Mouse (Mus musculus) heart, embryonic 11.5 days (tissue): ENCODE results near the gene Nfe2l2. TPM values are rescaled to one million over a fixed set of nuclear protein-coding genes. Genes with fewer than 3 reads are reported as not detected.

Experiments used
- ATAC-seq: fragments of 200-750 bp; cut with Nextera tagmentation; replicated peaks from 2 replicates; pipeline ENCODE4 v1.8.0; 2017; ENCODE audit warnings: moderate library complexity; ENCODE audit not compliant: insufficient number of reproducible peaks, low FRiP score, low TSS enrichment
- H3K27ac ChIP-seq: fragments of 300-500 bp; sonication (generic); 2 replicates; pipeline ENCODE4 v1.5.1; 2014; ENCODE audit warnings: mild to moderate bottlenecking, low read depth, low read length
- H3K27me3 ChIP-seq: fragments of 300-500 bp; sonication (generic); 2 replicates; pipeline ENCODE4 v1.6.1; 2014; ENCODE audit warnings: mild to moderate bottlenecking, low read length, mixed read lengths; ENCODE audit not compliant: control insufficient read depth, insufficient read depth
- H3K36me3 ChIP-seq: fragments of 300-500 bp; sonication (generic); 2 replicates; pipeline ENCODE4 v1.6.1; 2014; ENCODE audit warnings: mild to moderate bottlenecking, low read length, moderate library complexity, mixed read lengths; ENCODE audit not compliant: control insufficient read depth, insufficient read depth
- H3K4me1 ChIP-seq: fragments of 300-500 bp; sonication (generic); 2 replicates; pipeline ENCODE4 v1.6.1; 2014; ENCODE audit warnings: low read length; ENCODE audit not compliant: control insufficient read depth, insufficient read depth
- H3K4me2 ChIP-seq: fragments of 300-500 bp; sonication (generic); 2 replicates; pipeline ENCODE4 v1.6.1; 2014; ENCODE audit warnings: mild to moderate bottlenecking, moderate library complexity
- H3K4me3 ChIP-seq: fragments of 300-500 bp; sonication (generic); 2 replicates; pipeline ENCODE4 v1.5.1; 2014; ENCODE audit warnings: low read depth, low read length
- H3K9ac ChIP-seq: fragments of 300-500 bp; sonication (generic); 2 replicates; pipeline ENCODE4 v1.6.1; 2014; ENCODE audit warnings: mild to moderate bottlenecking, low read depth, low read length, moderate library complexity
- H3K9me3 ChIP-seq: fragments of 300-500 bp; sonication (generic); replicated peaks from 2 replicates; pipeline ENCODE4 v1.6.1; 2016; ENCODE audit warnings: low read length; ENCODE audit not compliant: control insufficient read depth
- WGBS: fragments of 180-500 bp; shearing (Covaris S2); extraction: QIAGEN DNeasy Blood & Tissue Kit; methylation state at CpG from one replicate; pipeline ENCODE4 v1.1.7; 2014; ENCODE audit not compliant: insufficient replicate concordance; 5-methylcytosine and 5-hydroxymethylcytosine counted together
- polyA plus RNA-seq: library from polyadenylated mRNA; unstranded; fragments of >200 nt; fragmentation: Nextera tagmentation; extraction: Ambion mirVana; gene quantifications from 2 replicates; pipeline ENCODE4 v1.2.1, GENCODE M21; 2014

Gene Nfe2l2
- polyA plus RNA-seq, 1 experiment from 2014 or later, result 46.7 TPM

DNA sequence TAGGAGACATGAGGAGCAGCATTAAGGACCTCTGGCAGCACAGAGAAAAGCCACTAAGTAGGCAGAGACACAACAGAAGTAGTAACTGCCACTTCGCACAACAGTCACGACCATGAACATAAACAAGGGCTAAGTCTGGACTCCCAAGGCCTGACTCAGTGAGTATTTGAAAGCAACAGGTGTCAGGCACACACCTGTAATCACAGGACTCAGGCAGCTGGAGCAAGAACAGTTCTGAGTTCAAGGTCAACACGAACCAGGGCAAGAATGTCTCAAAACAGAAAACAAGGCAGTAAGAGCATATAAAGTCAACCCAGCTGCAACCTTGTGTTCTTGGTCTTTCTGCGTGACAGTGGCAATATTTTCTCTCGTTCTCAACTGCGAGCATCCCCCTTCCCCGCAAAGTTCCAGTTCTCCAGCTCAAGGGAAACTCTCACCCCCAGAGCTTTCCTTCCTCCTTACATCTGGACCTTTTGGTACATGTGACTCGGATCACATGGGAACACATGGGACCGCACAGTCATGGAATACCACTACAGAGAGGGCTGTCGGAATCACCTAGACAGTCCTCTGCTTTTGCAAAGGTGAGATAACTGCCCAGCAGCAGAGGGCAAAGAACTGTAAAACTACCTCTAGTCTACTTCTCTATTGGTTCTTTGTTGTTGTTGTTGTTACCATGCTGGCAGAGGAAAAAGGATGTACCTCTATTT, 17.2 kb downstream of the Nfe2l2 start:
- Histone ChIP-seq H3K9ac (no peak overlapping the region), H3K9me3 (no peaks in the 10 kb centered on the region), H3K27ac (no peak overlapping the region), H3K36me3 (no peaks in the 10 kb centered on the region), H3K4me3 (no peak overlapping the region), H3K4me1 (peaks cover 42% of the 10 kb centered on the region), H3K4me2 (no peak overlapping the region), H3K27me3 (no peaks in the 10 kb centered on the region)
- no peak for ATAC-seq
- WGBS, result 86% methylated on average over 10 of the region's 10 CpGs

- Histone ChIP-seq H3K4me2 (no peak overlapping the region), H3K4me3 (no peak overlapping the region), H3K9ac (no peak overlapping the region), H3K27ac (no peak overlapping the region), H3K4me1 (peaks cover 38% of the 10 kb centered on the region), H3K9me3 (no peaks in the 10 kb centered on the region), H3K36me3 (no peaks in the 10 kb centered on the region), H3K27me3 (no peaks in the 10 kb centered on the region)
- no peak for ATAC-seq
- 68% methylated on average over 6 of the region's 6 CpGs for WGBS
These were observed 19.0 kb downstream of the Nfe2l2 start for GRCm38 (mm10) chr2:75685458-75685861.

DNA sequence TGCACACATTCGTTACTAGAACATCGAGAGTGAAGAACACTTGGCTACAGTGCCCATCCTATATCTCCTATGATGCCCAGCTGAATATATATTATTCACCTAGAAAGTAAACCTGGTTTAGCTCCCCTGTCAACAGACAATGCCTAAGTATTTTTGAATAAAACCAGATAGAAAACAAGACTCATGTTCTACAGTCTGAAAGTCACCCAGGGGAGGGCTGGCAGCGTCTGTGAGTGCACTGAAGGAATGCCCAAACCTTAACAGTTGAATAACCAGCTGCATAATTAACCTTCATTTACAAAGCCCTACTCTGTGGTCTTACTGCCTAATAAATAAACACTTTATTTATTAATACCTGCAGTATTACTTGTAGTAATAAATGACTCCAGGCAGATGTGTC, 19.9 kb downstream of the Nfe2l2 start:
- H3K4me3 ChIP-seq, result no peak overlapping the region
- H3K36me3 ChIP-seq, result no peaks in the 10 kb centered on the region
- no peak overlapping the region for H3K27ac ChIP-seq
- ATAC-seq, result no peak
- 85% methylated on average over 3 of the region's 3 CpGs for WGBS
- peaks cover 35% of the 10 kb centered on the region for H3K4me1 ChIP-seq
- no peaks in the 10 kb centered on the region for H3K27me3 ChIP-seq
- H3K9me3 ChIP-seq, result no peaks in the 10 kb centered on the region
- H3K4me2 ChIP-seq, result no peak overlapping the region
- H3K9ac ChIP-seq, result no peak overlapping the region

DNA sequence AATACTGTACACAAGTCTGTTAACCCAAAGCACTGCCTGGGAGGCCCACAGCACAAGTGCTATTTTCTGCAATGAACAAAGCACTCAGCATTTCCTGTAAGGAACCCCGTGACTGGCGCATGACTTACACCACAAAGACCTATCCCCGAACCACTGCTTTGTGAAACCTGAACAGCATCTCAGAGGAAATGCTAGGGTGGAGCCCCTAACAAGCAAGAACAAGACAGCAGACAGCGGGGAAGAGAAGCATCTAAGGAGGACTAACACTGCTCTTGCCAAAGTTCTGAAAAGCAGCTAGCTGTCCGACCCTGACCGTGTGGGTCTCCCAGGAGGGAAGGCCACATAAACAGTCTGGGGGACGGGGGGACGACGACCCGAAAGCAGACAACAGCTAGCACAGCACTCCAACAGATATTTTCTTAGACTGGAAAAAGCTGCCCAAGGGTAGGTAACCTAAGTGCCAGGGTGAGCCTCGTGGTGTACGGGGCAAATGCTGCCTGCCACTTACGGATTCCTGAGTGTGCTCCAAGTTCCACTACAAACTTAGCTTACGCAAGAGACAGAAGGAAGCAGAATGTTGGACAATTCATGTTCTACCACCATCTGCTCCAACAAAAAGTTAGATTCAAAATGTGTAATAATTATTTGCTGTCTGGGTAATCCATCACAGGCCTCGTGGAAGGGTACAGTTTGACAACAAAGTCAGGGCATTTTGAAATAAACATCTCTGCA, 21.3 kb downstream of the Nfe2l2 start:
- no peak for ATAC-seq

DNA sequence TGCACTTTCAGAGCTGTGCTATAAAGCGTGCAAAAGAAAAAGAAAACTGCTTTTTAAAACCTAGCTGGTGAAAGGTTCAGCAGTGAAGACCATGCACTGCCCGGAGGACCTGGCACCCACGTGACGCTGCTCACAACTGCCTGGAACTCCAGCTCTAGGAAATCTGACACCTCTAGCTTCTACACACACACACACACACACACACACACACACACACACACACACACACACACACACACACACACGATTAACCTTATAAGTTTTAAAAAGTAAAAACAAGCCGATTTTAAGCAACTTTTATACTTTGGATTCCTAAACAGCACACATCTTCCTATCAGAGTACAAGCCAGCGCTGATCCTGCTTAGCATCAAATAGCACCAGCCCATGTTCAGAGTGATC, 23.0 kb downstream of the Nfe2l2 start:
- peaks cover 7% of the 10 kb centered on the region for H3K36me3 ChIP-seq
- no peaks in the 10 kb centered on the region for H3K27me3 ChIP-seq
- H3K4me1 ChIP-seq, result peaks cover 24% of the 10 kb centered on the region
- peak overlapping the region; percentile 77 for H3K27ac ChIP-seq
- H3K9ac ChIP-seq, result no peak overlapping the region
- H3K4me3 ChIP-seq, result no peak overlapping the region
- no peaks in the 10 kb centered on the region for H3K9me3 ChIP-seq
- whole genome bisulfite sequencing, result 43% methylated on average over 7 of the region's 7 CpGs
- 0 out of 2 replicates have a peak, but pooled peaks have one; percentile 32 for ATAC-seq
- H3K4me2 ChIP-seq, result peak overlapping the region; percentile 33; the same call in 1 of the 2 replicates

More for the DNA sequence above, 21.3 kb downstream of the Nfe2l2 start:
- Histone ChIP-seq H3K4me3 (no peak overlapping the region), H3K9ac (no peak overlapping the region), H3K4me1 (peaks cover 32% of the 10 kb centered on the region), H3K9me3 (no peaks in the 10 kb centered on the region), H3K4me2 (no peak overlapping the region), H3K36me3 (0 out of 2 replicates have a peak, but pooled peaks cover 2% of the 10 kb centered on the region), H3K27me3 (no peaks in the 10 kb centered on the region), H3K27ac (peak overlapping the region; percentile 54)
- WGBS, result 63% methylated on average over 15 of the region's 15 CpGs

DNA sequence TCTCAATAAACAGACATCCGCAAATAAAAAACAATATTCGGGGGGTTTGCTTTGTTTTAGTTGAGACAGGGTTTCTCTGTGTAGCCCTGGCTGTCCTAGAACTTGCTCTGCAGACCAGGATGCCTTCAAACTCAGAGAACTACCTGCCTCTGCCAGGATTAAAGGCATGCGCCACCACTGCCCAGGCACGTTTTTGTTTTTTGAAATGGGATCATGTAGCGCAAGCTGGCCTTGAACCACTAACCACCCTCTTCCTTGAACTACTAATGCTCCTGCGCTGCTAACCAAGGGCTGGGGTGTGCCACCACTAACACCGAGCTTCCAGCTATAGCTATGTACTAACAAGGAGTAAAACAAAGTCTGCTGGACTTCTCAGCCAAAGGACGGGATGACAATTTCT, 24.5 kb downstream of the Nfe2l2 start:
- no peak overlapping the region for H3K27ac ChIP-seq
- H3K4me1 ChIP-seq, result peaks cover 18% of the 10 kb centered on the region
- no peak overlapping the region for H3K9ac ChIP-seq
- no peak for ATAC-seq
- H3K4me2 ChIP-seq, result no peak overlapping the region
- WGBS, result 91% methylated on average over 8 of the region's 8 CpGs
- peaks cover 10% of the 10 kb centered on the region for H3K36me3 ChIP-seq
- no peak overlapping the region for H3K4me3 ChIP-seq
- no peaks in the 10 kb centered on the region for H3K9me3 ChIP-seq
- H3K27me3 ChIP-seq, result no peaks in the 10 kb centered on the region

GRCm38 (mm10) chr2:75676567-75676966, 27.9 kb downstream of the Nfe2l2 start:
- Histone ChIP-seq H3K4me2 (no peak overlapping the region), H3K9ac (no peak overlapping the region)

DNA sequence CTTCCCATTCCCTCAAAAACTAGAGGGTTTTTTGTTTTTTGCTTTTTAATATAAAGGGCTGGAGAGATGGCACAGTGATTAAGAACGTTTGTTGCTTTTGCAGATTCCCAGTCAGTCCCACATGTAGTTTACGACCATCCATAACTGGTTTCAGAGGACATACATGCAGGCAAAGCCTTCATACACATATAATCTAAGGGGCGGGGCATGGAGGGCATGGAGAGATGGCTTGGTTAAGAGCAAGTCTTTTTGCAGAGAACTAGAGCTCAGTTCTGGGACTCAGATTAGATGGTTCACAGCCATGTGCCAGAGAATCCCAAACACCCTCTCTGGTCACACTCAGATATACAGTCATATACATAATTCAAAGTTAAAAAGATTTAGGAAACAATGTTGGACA, 31.9 kb downstream of the Nfe2l2 start:
- WGBS, result 69% methylated on average over 3 of the region's 3 CpGs
- Histone ChIP-seq H3K4me2 (no peak overlapping the region), H3K27ac (no peak overlapping the region), H3K9ac (no peak overlapping the region), H3K4me1 (no peaks in the 10 kb centered on the region; the same call in 1 of the 2 replicates), H3K27me3 (no peaks in the 10 kb centered on the region), H3K36me3 (peaks cover 8% of the 10 kb centered on the region), H3K4me3 (no peak overlapping the region), H3K9me3 (no peaks in the 10 kb centered on the region)
- no peak for ATAC-seq

More at GRCm38 (mm10) chr2:75676567-75676966, 27.9 kb downstream of the Nfe2l2 start:
- Histone ChIP-seq H3K27ac (peak overlapping the region; percentile 46), H3K4me1 (peaks cover 7% of the 10 kb centered on the region), H3K4me3 (no peak overlapping the region), H3K9me3 (no peaks in the 10 kb centered on the region), H3K36me3 (peaks cover 10% of the 10 kb centered on the region), H3K27me3 (no peaks in the 10 kb centered on the region)
- ATAC-seq, result no peak
- WGBS, result 69% methylated on average over 14 of the region's 14 CpGs
